Mouse (Mus musculus): Measurements from ENCODE around the gene Cxcr2.

Cxcr2 gene

DNA sequence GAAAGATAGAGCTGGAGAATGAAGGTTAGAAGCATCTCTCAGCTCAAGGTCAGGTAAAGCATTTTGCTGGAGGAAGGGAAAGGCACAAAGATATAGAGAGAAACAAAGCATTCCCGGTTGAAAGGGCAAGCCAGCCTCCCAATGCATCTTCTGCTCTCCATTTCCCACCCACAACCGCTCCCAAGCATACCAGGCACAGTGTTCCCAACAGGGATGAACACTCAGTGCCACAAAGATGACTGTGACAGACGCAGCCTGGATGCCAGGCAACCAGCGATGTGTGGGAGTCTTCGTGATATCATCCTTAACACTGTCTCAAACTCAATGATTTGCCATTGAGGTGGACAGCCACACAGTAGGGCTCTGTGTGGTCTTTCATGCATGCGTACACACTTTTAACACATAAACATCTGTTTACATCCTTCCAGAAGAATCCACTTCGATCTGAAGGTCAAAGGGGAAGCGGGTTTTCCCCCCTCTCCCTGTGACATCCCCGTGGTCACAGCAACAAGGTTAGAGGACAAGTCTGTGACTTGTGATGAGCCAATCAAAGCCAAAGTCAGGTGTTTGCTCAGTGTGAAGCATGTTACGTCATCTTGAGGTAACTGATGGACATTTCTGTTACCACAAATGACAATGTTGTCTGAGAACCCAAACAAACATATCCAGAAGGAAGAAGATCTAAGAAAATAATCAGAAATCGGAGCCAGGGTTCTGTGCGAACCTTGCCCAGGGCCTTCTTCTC lies 44.1 kb downstream of the Cxcr2 start:
- no peak for DNase-seq (ENCODE audit: low read depth, low spot score)

DNA sequence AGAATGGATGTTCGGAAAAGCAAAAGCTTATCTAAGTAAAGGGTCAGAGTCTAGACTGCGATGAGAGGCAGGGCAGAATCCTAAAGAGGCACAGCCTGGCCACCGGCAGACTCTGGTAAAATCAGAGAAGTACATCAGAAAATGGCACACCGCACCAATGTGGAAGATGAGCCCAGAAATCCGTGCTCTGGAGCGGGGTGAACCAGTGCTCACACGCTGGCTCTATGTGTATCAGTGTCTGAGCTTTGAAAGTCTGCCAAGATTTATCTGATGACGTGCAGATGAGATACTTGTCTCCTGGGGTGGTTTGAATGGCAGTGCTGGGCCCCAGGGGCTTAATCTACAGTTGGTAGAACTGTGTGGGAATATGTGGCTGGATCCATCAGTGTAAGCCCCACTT lies 45.3 kb downstream of the Cxcr2 start:
- no peak for DNase-seq (ENCODE audit: low read depth, low spot score)

DNA sequence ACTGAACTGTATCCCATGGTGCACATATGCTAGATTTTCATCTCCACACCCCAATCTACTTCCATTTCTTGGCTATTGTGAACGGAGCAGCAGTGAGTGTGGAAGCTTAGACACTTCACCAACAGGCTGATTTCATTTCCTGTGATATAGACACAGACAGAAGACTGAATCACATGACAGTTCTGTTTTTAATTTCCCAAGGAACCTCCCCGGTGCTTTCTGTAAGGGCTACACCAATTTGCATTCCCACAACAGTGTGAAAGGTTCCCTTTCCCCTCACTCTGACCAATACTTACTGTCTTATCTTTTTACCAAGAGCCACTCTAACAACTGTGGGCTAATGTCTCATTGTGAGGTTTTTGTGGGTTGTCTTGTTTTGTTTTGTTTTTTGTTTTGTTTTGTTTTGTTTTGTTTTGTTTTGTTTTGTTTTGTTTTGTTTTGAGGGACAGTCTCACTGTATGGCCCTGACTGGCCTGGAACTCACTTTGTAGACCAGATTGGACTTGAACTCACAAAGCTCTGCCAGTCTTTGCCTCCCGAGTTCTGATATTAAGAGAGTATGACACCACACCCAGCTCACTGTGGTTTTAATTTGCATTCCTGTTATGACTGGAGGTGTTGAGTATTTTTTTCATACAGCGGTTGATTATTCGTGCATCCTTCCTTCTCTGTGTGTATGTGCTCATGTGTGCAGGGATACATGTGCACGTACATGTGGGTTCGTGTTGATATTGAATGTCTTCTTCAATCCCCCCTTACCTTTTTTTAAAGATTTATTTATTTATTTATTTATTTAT lies 47.5 kb downstream of the Cxcr2 start:
- DNase-seq (ENCODE audit: low read depth, low spot score), result peak; percentile 72

DNA sequence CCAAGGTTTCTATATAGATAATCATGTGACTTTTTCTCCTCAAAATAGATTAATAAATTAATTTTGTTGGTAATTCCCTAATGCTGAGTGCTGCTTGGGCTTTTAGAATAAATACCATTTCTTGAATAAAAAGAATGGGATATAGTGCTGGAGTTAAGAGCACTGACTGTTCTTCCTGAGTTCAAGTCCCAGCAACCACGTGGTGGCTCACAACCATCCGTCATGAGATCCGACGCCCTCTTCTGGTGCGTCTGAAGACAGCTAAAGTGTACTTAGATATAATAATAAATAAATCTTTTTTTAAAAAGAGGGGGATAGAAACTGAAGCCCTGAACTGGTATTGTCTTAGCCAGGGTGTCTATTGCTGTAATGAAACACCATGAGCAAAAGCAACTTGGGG lies 49.7 kb downstream of the Cxcr2 start:
- no peak for DNase-seq (ENCODE audit: low read depth, low spot score)

DNA sequence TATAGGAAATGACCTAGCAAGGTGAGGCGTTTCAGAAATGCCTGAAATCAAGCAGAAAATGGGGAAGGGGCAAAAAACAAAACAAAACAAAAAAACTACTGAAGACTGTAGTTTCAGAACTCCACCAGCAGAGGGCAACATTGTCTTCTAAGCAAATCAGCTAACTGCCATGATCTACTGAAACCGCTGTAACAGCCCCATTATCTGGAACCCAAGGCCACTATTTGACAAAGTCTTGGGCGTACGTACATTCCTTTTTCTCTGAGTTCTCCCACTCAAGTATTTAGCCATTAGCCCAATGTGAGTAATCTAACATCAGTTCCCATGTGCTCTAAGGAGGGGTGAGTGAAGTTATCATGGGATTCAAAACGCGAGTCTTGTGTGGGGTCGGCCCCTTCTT lies 52.1 kb downstream of the Cxcr2 start:
- DNase-seq (ENCODE audit: low read depth, low spot score), result peak; percentile 61

DNA sequence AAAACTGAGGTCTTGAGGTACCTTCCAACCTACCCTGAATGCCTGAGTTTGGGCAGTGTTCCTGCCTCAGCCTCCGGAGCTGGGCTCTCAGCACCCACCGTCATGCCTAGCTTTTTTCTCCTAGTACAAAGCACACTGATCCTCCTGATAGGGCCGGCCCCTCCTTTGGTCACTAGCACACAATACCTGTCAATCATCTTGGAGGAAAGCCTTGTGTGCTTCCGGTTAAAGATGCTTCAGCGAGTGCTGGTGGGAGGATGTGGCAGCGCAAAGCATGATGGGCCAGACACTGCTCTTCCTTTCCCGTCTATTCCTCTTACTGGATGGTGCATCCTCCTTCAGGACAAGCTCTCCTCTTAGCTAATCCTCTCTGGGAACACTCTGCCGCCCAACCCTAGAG lies 52.9 kb downstream of the Cxcr2 start:
- DNase-seq (ENCODE audit: low read depth, low spot score), result no peak

DNA sequence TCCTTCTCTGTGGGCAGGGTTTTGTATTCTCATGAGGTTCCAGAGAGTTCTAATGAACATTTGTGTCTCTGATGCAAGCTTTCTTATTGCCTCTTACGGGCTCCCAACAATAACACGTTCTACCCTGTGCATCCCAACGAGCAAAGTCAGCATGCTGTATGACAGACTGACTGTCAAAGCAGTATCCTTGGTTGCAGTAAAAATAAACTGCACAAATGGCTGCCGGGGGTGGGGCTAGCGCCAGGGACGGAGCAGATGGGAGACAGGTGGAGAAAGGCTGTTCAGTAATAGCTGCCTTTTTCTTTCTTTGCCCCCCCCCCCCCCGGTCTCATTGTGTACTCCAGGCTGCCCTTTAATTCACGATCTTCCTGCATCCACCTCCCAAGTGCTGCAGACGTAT lies 54.1 kb downstream of the Cxcr2 start:
- no peak for DNase-seq (ENCODE audit: low read depth, low spot score)

DNA sequence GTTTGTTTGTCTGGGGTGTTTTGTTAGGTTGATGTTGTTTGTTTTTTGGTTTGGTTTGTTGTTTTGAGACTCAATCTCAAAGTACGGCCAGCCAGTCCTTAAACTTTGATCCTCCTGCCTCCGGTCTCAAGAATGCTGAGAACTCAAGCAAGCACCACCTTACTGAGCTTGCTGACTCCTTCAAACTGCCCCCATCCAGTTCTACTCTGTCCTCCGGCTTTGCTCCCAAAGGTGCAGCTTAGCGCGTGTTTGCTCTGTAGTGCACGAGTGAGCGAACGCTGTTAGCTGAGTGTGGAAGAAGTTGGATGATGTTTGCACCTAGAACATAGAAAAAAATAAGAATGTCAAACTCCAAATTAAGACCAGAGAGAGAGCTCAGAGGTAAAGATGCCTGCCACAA lies 55.2 kb downstream of the Cxcr2 start:
- no peak for DNase-seq (ENCODE audit: low read depth, low spot score)
